26 mouse cellular contexts compared by ENCODE assay signal in genomic region chr1:43375851-43376250, GRCm38 (mm10).
A peak's percentile ranks its signal among the peaks of the same experiment; 100 is the strongest.
DNase-seq lines count a peak whose midpoint lies in the region; ATAC-seq and TF ChIP-seq lines count a peak whose summit lies in the region.
"Had no signal": no experiment of that assay in that cellular context is flagged by ENCODE, and none has a peak within 500 bp of the region (broad histone marks: within the 10 kb centered on the region; RNA-seq: fewer than 3 reads in every experiment).

No protein-coding gene starts in this region.

- no peaks in the 10 kb centered on the region for H3K36me3 ChIP-seq in intestine, postnatal 0 days (ENCODE audit: control insufficient read depth, insufficient read depth)
- H3K36me3 ChIP-seq in intestine, embryonic 16.5 days (ENCODE audit: control insufficient read depth, insufficient read depth, low read length): no peaks in the 10 kb centered on the region
- no peaks in the 10 kb centered on the region for H3K36me3 ChIP-seq in MEL (ENCODE audit: control insufficient read depth in 1 of 2, insufficient read depth in 2 of 2, low read length in 2 of 2)
- H3K36me3 ChIP-seq in midbrain, embryonic 14.5 days (ENCODE audit: control insufficient read depth, insufficient read depth, low read length): no peaks in the 10 kb centered on the region
- H3K36me3 ChIP-seq: forebrain, embryonic 10.5 days; heart, embryonic 10.5 days; heart, embryonic 13.5 days had no signal

- TF ChIP-seq RAD21 in MEL (IDR thresholded peaks at IDR 0.05; ENCODE audit: low read depth, low read length): no peak

- H3K4me3 ChIP-seq in intestine, postnatal 0 days (ENCODE audit: low read depth, low read length): no peak overlapping the region
- no peak overlapping the region for H3K4me3 ChIP-seq in intestine, embryonic 16.5 days (ENCODE audit: low read length)
- no peak overlapping the region for H3K4me3 ChIP-seq in MEL (ENCODE audit: control insufficient read depth in 1 of 2, insufficient read depth in 1 of 2, low read depth in 2 of 2, low read length in 2 of 2)
- H3K4me3 ChIP-seq in midbrain, embryonic 14.5 days (replicated peaks; ENCODE audit: low read depth, low read length): no peak overlapping the region
- H3K4me3 ChIP-seq: forebrain, embryonic 10.5 days; forebrain, embryonic 13.5 days; heart, adult 2 months; heart, embryonic 10.5 days; heart, embryonic 13.5 days had no signal

- H3K4me2 ChIP-seq in intestine, postnatal 0 days (replicated peaks; ENCODE audit: low read depth): no peak overlapping the region
- no peak overlapping the region for H3K4me2 ChIP-seq in intestine, embryonic 16.5 days (ENCODE audit: low read depth, low read length)
- H3K4me2 ChIP-seq in midbrain, embryonic 14.5 days (ENCODE audit: low read length): no peak overlapping the region
- H3K4me2 ChIP-seq: forebrain, embryonic 13.5 days; heart, embryonic 13.5 days; hindbrain, embryonic 14.5 days had no signal

- no peak for TF ChIP-seq EP300 in MEL (IDR thresholded peaks at IDR 0.05; ENCODE audit: low read depth in 1 of 2, low read length in 2 of 2)

- H3K27ac ChIP-seq in intestine, postnatal 0 days (ENCODE audit: low read depth, low read length): no peak overlapping the region
- H3K27ac ChIP-seq in intestine, embryonic 16.5 days (ENCODE audit: low read length): no peak overlapping the region
- no peak overlapping the region for H3K27ac ChIP-seq in MEL (ENCODE audit: control insufficient read depth, low read depth, low read length)
- no peak overlapping the region for H3K27ac ChIP-seq in midbrain, embryonic 14.5 days (replicated peaks; ENCODE audit: low read depth, low read length)
- H3K27ac ChIP-seq: forebrain, embryonic 10.5 days; forebrain, embryonic 13.5 days; heart, adult 2 months; heart, embryonic 10.5 days; heart, embryonic 13.5 days; hindbrain, embryonic 14.5 days; hindbrain, postnatal 0 days had no signal

- peak; percentile 31; the same call in 1 of the 2 replicates for ATAC-seq in intestine, postnatal 0 days
- ATAC-seq in intestine, embryonic 16.5 days: no peak
- 0 out of 2 replicates have a peak, but pooled peaks have one; percentile 26 for ATAC-seq in megakaryocyte progenitor cell, adult 5-6 weeks (replicated peaks; ENCODE audit: poor library complexity)
- no peak for ATAC-seq in midbrain, embryonic 14.5 days (ENCODE audit: low FRiP score, low TSS enrichment)
- ATAC-seq: forebrain, embryonic 13.5 days; forebrain, embryonic 16.5 days; hindbrain, postnatal 0 days; Patski had no signal

- no peaks in the 10 kb centered on the region for H3K27me3 ChIP-seq in intestine, postnatal 0 days (replicated peaks; ENCODE audit: control insufficient read depth, insufficient read depth, low read length)
- no peaks in the 10 kb centered on the region for H3K27me3 ChIP-seq in intestine, embryonic 16.5 days (replicated peaks; ENCODE audit: control insufficient read depth, insufficient read depth, low read length)
- no peaks in the 10 kb centered on the region for H3K27me3 ChIP-seq in MEL (ENCODE audit: control insufficient read depth in 1 of 2, insufficient read depth in 2 of 2, low read length in 2 of 2)
- no peaks in the 10 kb centered on the region for H3K27me3 ChIP-seq in midbrain, embryonic 14.5 days (ENCODE audit: control insufficient read depth, insufficient read depth, low read length)
- H3K27me3 ChIP-seq: forebrain, embryonic 13.5 days; heart, embryonic 13.5 days; Patski had no signal

- no peak for TF ChIP-seq CTCF in intestine, postnatal 0 days (IDR thresholded peaks at IDR 0.05; ENCODE audit: low read depth)
- TF ChIP-seq CTCF in MEL (IDR thresholded peaks at IDR 0.05 in 2 of 3, conservative IDR thresholded peaks at IDR 0.05 in 1 of 3; ENCODE audit: control insufficient read depth in 1 of 3, insufficient read depth in 1 of 3, low read depth in 2 of 3, low read length in 3 of 3, poor library complexity in 1 of 3, severe bottlenecking in 1 of 3): no peak

- no peaks in the 10 kb centered on the region for H3K79me2 ChIP-seq in MEL (ENCODE audit: control insufficient read depth, insufficient read depth, low read length, poor library complexity)

- no peak for TF ChIP-seq POLR2A in MEL (IDR thresholded peaks at IDR 0.05; ENCODE audit: control insufficient read depth in 1 of 2, insufficient read depth in 1 of 2, low read depth in 1 of 2, low read length in 2 of 2, poor library complexity in 1 of 2)

- WGBS in intestine, postnatal 0 days: 56% methylated on average over 4 of the region's 4 CpGs
- WGBS in intestine, embryonic 16.5 days: 80% methylated on average over 4 of the region's 4 CpGs
- WGBS in midbrain, embryonic 14.5 days: 97% methylated on average over 4 of the region's 4 CpGs

- peaks cover 6% of the 10 kb centered on the region for H3K4me1 ChIP-seq in intestine, postnatal 0 days (replicated peaks; ENCODE audit: control insufficient read depth, insufficient read depth, low read length)
- no peaks in the 10 kb centered on the region for H3K4me1 ChIP-seq in intestine, embryonic 16.5 days (ENCODE audit: control insufficient read depth, insufficient read depth, low read length)
- no peaks in the 10 kb centered on the region; a peak in 1 of 4 replicates for H3K4me1 ChIP-seq in MEL (ENCODE audit: control insufficient read depth in 1 of 2, insufficient read depth in 2 of 2, low read length in 2 of 2)
- H3K4me1 ChIP-seq in midbrain, embryonic 14.5 days (ENCODE audit: control insufficient read depth, insufficient read depth, low read length): no peaks in the 10 kb centered on the region
- H3K4me1 ChIP-seq: forebrain, embryonic 13.5 days; heart, embryonic 10.5 days; heart, embryonic 13.5 days had no signal

- H3K9ac ChIP-seq in intestine, postnatal 0 days (ENCODE audit: low read depth, low read length): no peak overlapping the region
- H3K9ac ChIP-seq in intestine, embryonic 16.5 days (ENCODE audit: low read depth, low read length): no peak overlapping the region
- no peak overlapping the region for H3K9ac ChIP-seq in MEL (ENCODE audit: control insufficient read depth, low read depth, low read length, poor library complexity, severe bottlenecking)
- H3K9ac ChIP-seq in midbrain, embryonic 14.5 days (replicated peaks; ENCODE audit: low read length): no peak overlapping the region
- H3K9ac ChIP-seq: forebrain, embryonic 13.5 days; heart, embryonic 13.5 days; hindbrain, embryonic 14.5 days had no signal

- peak; percentile 5 for DNase-seq in MEL (ENCODE audit: low read depth, low spot score)
- DNase-seq in testis, postnatal 10 days (ENCODE audit: low spot score): no peak
- DNase-seq in midbrain, embryonic 14.5 days: no peak
- DNase-seq in B cell, adult 2 months: no peak
- DNase-seq in thymus, postnatal 4 days: no peak
- DNase-seq: adrenal gland, postnatal 10 days; adrenal gland, postnatal 36 days; cerebellum, adult 18-20 months; cerebellum, adult 9-10 months; cerebellum, postnatal 14 days; gastrocnemius, postnatal 10 days; gastrocnemius, postnatal 36 days; heart, adult 2 months; heart, postnatal 14 days; heart, postnatal 4 days had no signal

- H3K9me3 ChIP-seq in intestine, postnatal 0 days (ENCODE audit: control insufficient read depth): no peaks in the 10 kb centered on the region
- no peaks in the 10 kb centered on the region for H3K9me3 ChIP-seq in intestine, embryonic 16.5 days (ENCODE audit: control insufficient read depth, low read length)
- no peaks in the 10 kb centered on the region for H3K9me3 ChIP-seq in MEL (replicated peaks; ENCODE audit: insufficient read depth, low read length)
- H3K9me3 ChIP-seq in midbrain, embryonic 14.5 days (ENCODE audit: control insufficient read depth, low read length): no peaks in the 10 kb centered on the region
- H3K9me3 ChIP-seq: forebrain, embryonic 10.5 days; forebrain, embryonic 13.5 days; heart, embryonic 10.5 days; heart, embryonic 13.5 days had no signal

TF ChIP-seq in MEL, 35 proteins besides CTCF, POLR2A, EP300 and RAD21:
- TF ChIP-seq JUND (IDR thresholded peaks at IDR 0.05; ENCODE audit: low read depth, low read length): no peak
- TF ChIP-seq CHD1 (IDR thresholded peaks at IDR 0.05; ENCODE audit: low read depth, low read length): no peak
- TF ChIP-seq KAT2A (conservative IDR thresholded peaks at IDR 0.05; ENCODE audit: low read depth, low read length): no peak
- TF ChIP-seq MAZ (IDR thresholded peaks at IDR 0.05; ENCODE audit: low read depth, low read length): no peak
- TF ChIP-seq USF1 (IDR thresholded peaks at IDR 0.05; ENCODE audit: low read depth, low read length): no peak
- no peak for TF ChIP-seq POLR2AphosphoS5 (IDR thresholded peaks at IDR 0.05; ENCODE audit: borderline replicate concordance, low read depth, low read length)
- no peak for TF ChIP-seq NRF1 (IDR thresholded peaks at IDR 0.05; ENCODE audit: insufficient read depth, low read depth, low read length, poor library complexity, severe bottlenecking)
- no peak for TF ChIP-seq ETS1 (IDR thresholded peaks at IDR 0.05; ENCODE audit: low read depth, low read length)
- no peak for TF ChIP-seq NELFE (IDR thresholded peaks at IDR 0.05; ENCODE audit: low read depth, low read length)

Comparison
In these comparisons a context has a peak if more than half of its experiments do, and no peak if none do; other contexts are left out.
1. ATAC-seq: peak in intestine, postnatal 0 days (single experiment) and megakaryocyte progenitor cell, adult 5-6 weeks (single experiment); none in intestine, embryonic 16.5 days (single experiment) and midbrain, embryonic 14.5 days (single experiment).